Mouse (Mus musculus): ENCODE data around the gene Parvb. TPM values are rescaled to one million over a fixed set of nuclear protein-coding genes. Genes with fewer than 3 reads are reported as not detected.

The Parvb gene
- polyA plus RNA-seq, 1 experiment from 2014 or later: 2.5 TPM

GRCm38 (mm10) chr15:84207327-84207726, 24.5 kb upstream of the Parvb start:
- H3K4me3 ChIP-seq (ENCODE audit: low read length): no peak overlapping the region
- ATAC-seq: no peak
- no peak overlapping the region for H3K4me2 ChIP-seq (ENCODE audit: low read depth, low read length)
- WGBS: 94% methylated on average over 4 of the region's 4 CpGs
- no peaks in the 10 kb centered on the region for H3K9me3 ChIP-seq (ENCODE audit: control insufficient read depth, low read length)
- no peaks in the 10 kb centered on the region for H3K27me3 ChIP-seq (replicated peaks; ENCODE audit: control insufficient read depth, insufficient read depth, low read length)
- H3K27ac ChIP-seq (ENCODE audit: low read length): no peak overlapping the region
- H3K36me3 ChIP-seq (ENCODE audit: control insufficient read depth, insufficient read depth, low read length): peaks cover 28% of the 10 kb centered on the region
- H3K9ac ChIP-seq (ENCODE audit: low read depth, low read length): no peak overlapping the region
- H3K4me1 ChIP-seq (ENCODE audit: control insufficient read depth, insufficient read depth, low read length): 0 out of 2 replicates have a peak, but pooled peaks cover under 1% of the 10 kb centered on the region

GRCm38 (mm10) chr15:84209517-84210412, 22.1 kb upstream of the Parvb start:
- Histone ChIP-seq H3K27ac (ENCODE audit: low read length) (no peak overlapping the region), H3K27me3 (replicated peaks; ENCODE audit: control insufficient read depth, insufficient read depth, low read length) (no peaks in the 10 kb centered on the region), H3K36me3 (ENCODE audit: control insufficient read depth, insufficient read depth, low read length) (peaks cover 24% of the 10 kb centered on the region), H3K4me3 (ENCODE audit: low read length) (no peak overlapping the region), H3K4me2 (ENCODE audit: low read depth, low read length) (no peak overlapping the region), H3K9ac (ENCODE audit: low read depth, low read length) (no peak overlapping the region), H3K9me3 (ENCODE audit: control insufficient read depth, low read length) (no peaks in the 10 kb centered on the region), H3K4me1 (ENCODE audit: control insufficient read depth, insufficient read depth, low read length) (0 out of 2 replicates have a peak, but pooled peaks cover 2% of the 10 kb centered on the region)
- peak; percentile 36 for ATAC-seq
- WGBS: 85% methylated on average over 11 of the region's 11 CpGs

- WGBS: 92% methylated on average over 13 of the region's 13 CpGs
- no peak overlapping the region for H3K4me3 ChIP-seq (ENCODE audit: low read length)
- H3K36me3 ChIP-seq (ENCODE audit: control insufficient read depth, insufficient read depth, low read length): peaks cover 21% of the 10 kb centered on the region
- H3K9ac ChIP-seq (ENCODE audit: low read depth, low read length): no peak overlapping the region
- no peak for ATAC-seq
- H3K9me3 ChIP-seq (ENCODE audit: control insufficient read depth, low read length): no peaks in the 10 kb centered on the region
- no peaks in the 10 kb centered on the region for H3K27me3 ChIP-seq (replicated peaks; ENCODE audit: control insufficient read depth, insufficient read depth, low read length)
- H3K27ac ChIP-seq (ENCODE audit: low read length): no peak overlapping the region
- 0 out of 2 replicates have a peak, but pooled peaks cover 5% of the 10 kb centered on the region for H3K4me1 ChIP-seq (ENCODE audit: control insufficient read depth, insufficient read depth, low read length)
- H3K4me2 ChIP-seq (ENCODE audit: low read depth, low read length): no peak overlapping the region
These were observed 21.4 kb upstream of the Parvb start for GRCm38 (mm10) chr15:84210461-84210860.

DNA sequence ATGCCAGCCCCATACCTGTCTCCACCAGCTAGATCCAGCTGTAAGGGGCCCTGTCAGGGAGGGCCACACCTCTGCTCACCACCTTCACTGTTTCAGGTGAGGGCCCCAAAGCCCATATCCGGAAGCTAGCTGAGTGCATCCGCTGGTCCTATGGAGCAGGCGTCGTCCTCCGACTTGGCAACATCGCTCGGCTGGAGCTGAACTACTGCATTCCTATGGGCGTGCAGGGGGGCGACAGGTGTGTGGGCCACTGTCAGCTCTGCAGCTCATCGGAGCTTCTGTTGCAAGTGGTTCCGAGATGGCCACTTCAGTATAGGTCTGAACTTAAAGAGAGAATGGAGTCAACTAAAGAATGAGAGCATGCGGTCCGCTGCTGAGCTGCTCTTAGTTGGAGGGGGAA, 20.9 kb upstream of the Parvb start:
- no peak for ATAC-seq
- Histone ChIP-seq H3K27ac (ENCODE audit: low read length) (no peak overlapping the region), H3K4me1 (ENCODE audit: control insufficient read depth, insufficient read depth, low read length) (0 out of 2 replicates have a peak, but pooled peaks cover 8% of the 10 kb centered on the region), H3K27me3 (replicated peaks; ENCODE audit: control insufficient read depth, insufficient read depth, low read length) (no peaks in the 10 kb centered on the region), H3K4me3 (ENCODE audit: low read length) (no peak overlapping the region), H3K36me3 (ENCODE audit: control insufficient read depth, insufficient read depth, low read length) (peaks cover 21% of the 10 kb centered on the region), H3K4me2 (ENCODE audit: low read depth, low read length) (no peak overlapping the region), H3K9ac (ENCODE audit: low read depth, low read length) (no peak overlapping the region), H3K9me3 (ENCODE audit: control insufficient read depth, low read length) (no peaks in the 10 kb centered on the region)
- 91% methylated on average over 13 of the region's 13 CpGs for WGBS

DNA sequence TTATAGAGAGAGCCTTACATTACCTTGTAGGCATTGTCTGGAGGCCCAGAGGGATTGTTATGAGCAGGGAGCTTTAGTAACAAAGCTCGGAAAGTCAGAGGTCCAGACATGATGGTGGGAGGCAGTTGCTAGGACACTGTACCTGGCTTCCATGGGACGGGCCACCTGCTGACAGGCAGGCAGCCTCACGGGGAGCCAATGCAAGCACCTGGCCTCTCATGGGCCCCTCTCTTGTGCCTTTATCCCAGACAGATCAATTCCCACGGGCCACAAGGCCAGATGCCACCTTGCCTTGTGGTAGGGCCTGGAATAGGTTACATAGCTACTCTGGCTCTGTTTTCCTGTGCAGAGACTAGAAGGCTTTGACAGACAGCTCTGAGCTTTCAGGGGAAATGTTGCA, 20.3 kb upstream of the Parvb start:
- Histone ChIP-seq H3K4me1 (ENCODE audit: control insufficient read depth, insufficient read depth, low read length) (peaks cover 14% of the 10 kb centered on the region; the same call in 1 of the 2 replicates), H3K27ac (ENCODE audit: low read length) (no peak overlapping the region), H3K9me3 (ENCODE audit: control insufficient read depth, low read length) (no peaks in the 10 kb centered on the region), H3K36me3 (ENCODE audit: control insufficient read depth, insufficient read depth, low read length) (peaks cover 21% of the 10 kb centered on the region), H3K4me3 (ENCODE audit: low read length) (no peak overlapping the region), H3K27me3 (replicated peaks; ENCODE audit: control insufficient read depth, insufficient read depth, low read length) (no peaks in the 10 kb centered on the region), H3K9ac (ENCODE audit: low read depth, low read length) (no peak overlapping the region), H3K4me2 (ENCODE audit: low read depth, low read length) (no peak overlapping the region)
- ATAC-seq: peak; percentile 23; the same call in 1 of the 2 replicates
- 68% methylated on average over 4 of the region's 4 CpGs for WGBS

GRCm38 (mm10) chr15:84212031-84212755, 19.6 kb upstream of the Parvb start:
- Histone ChIP-seq H3K4me2 (ENCODE audit: low read depth, low read length) (no peak overlapping the region), H3K27me3 (replicated peaks; ENCODE audit: control insufficient read depth, insufficient read depth, low read length) (no peaks in the 10 kb centered on the region), H3K36me3 (ENCODE audit: control insufficient read depth, insufficient read depth, low read length) (peaks cover 21% of the 10 kb centered on the region), H3K9ac (ENCODE audit: low read depth, low read length) (no peak overlapping the region), H3K9me3 (ENCODE audit: control insufficient read depth, low read length) (no peaks in the 10 kb centered on the region), H3K4me3 (ENCODE audit: low read length) (no peak overlapping the region), H3K4me1 (ENCODE audit: control insufficient read depth, insufficient read depth, low read length) (peaks cover 18% of the 10 kb centered on the region; the same call in 1 of the 2 replicates), H3K27ac (ENCODE audit: low read length) (peak overlapping the region; percentile 14; the same call in 1 of the 2 replicates)
- WGBS: 48% methylated on average over 6 of the region's 6 CpGs
- ATAC-seq: peak; percentile 46

DNA sequence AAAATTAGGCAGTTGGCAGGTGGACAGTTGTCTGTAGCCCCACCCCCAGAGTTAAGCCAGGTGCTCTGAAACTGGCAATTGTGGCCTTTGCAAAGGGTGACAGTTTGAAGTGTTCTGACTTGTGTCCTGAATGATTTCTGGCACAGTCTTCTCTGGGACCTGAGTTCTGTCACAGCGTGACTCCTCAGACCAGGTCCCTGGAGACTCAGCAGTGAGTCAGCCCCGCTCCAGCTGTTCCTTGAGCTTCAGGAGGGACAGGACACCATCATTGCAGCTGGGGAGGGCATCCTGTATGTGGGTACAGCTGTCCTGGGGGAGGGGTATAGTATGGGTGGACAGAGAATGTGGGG, 19.1 kb upstream of the Parvb start:
- H3K36me3 ChIP-seq (ENCODE audit: control insufficient read depth, insufficient read depth, low read length): peaks cover 20% of the 10 kb centered on the region

GRCm38 (mm10) chr15:84213162-84213739, 18.6 kb upstream of the Parvb start:
- no peak overlapping the region for H3K4me3 ChIP-seq (ENCODE audit: low read length)
- H3K36me3 ChIP-seq (ENCODE audit: control insufficient read depth, insufficient read depth, low read length): peaks cover 17% of the 10 kb centered on the region
- no peaks in the 10 kb centered on the region for H3K9me3 ChIP-seq (ENCODE audit: control insufficient read depth, low read length)
- H3K4me1 ChIP-seq (ENCODE audit: control insufficient read depth, insufficient read depth, low read length): peaks cover 20% of the 10 kb centered on the region
- H3K27ac ChIP-seq (ENCODE audit: low read length): no peak overlapping the region
- no peak overlapping the region for H3K4me2 ChIP-seq (ENCODE audit: low read depth, low read length)
- WGBS: 86% methylated on average over 6 of the region's 6 CpGs
- H3K27me3 ChIP-seq (replicated peaks; ENCODE audit: control insufficient read depth, insufficient read depth, low read length): no peaks in the 10 kb centered on the region
- no peak for ATAC-seq
- H3K9ac ChIP-seq (ENCODE audit: low read depth, low read length): no peak overlapping the region

More for the DNA sequence above, 19.1 kb upstream of the Parvb start:
- H3K27me3 ChIP-seq (replicated peaks; ENCODE audit: control insufficient read depth, insufficient read depth, low read length): no peaks in the 10 kb centered on the region
- 86% methylated on average over 2 of the region's 2 CpGs for WGBS
- no peaks in the 10 kb centered on the region for H3K9me3 ChIP-seq (ENCODE audit: control insufficient read depth, low read length)
- no peak overlapping the region for H3K4me3 ChIP-seq (ENCODE audit: low read length)
- H3K4me1 ChIP-seq (ENCODE audit: control insufficient read depth, insufficient read depth, low read length): peaks cover 18% of the 10 kb centered on the region; the same call in 1 of the 2 replicates
- no peak overlapping the region for H3K27ac ChIP-seq (ENCODE audit: low read length)
- no peak overlapping the region for H3K4me2 ChIP-seq (ENCODE audit: low read depth, low read length)
- no peak overlapping the region for H3K9ac ChIP-seq (ENCODE audit: low read depth, low read length)
- no peak for ATAC-seq

DNA sequence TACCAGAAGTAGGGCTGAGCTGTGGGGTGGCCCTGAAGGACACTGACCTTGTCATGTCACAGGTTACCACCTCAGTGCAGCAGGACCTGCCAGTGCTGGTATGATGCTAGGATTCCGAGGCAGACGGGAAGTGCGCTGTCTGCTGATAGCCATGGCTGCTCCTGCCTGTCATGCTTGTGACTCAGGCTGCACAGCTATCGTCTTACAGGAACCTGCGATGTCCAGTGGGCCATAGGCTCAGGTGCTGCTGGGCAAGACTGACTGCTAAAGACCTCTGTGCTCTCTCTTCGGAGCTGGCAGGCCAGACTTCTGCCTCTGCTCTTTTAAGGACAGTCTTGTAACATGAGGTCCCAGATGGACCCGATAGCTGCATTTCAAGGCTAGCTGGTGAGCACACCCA, 17.4 kb upstream of the Parvb start:
- Histone ChIP-seq H3K4me3 (ENCODE audit: low read length) (no peak overlapping the region), H3K27me3 (replicated peaks; ENCODE audit: control insufficient read depth, insufficient read depth, low read length) (no peaks in the 10 kb centered on the region), H3K27ac (ENCODE audit: low read length) (no peak overlapping the region), H3K4me2 (ENCODE audit: low read depth, low read length) (no peak overlapping the region), H3K36me3 (ENCODE audit: control insufficient read depth, insufficient read depth, low read length) (peaks cover 12% of the 10 kb centered on the region), H3K4me1 (ENCODE audit: control insufficient read depth, insufficient read depth, low read length) (peaks cover 31% of the 10 kb centered on the region), H3K9ac (ENCODE audit: low read depth, low read length) (no peak overlapping the region), H3K9me3 (ENCODE audit: control insufficient read depth, low read length) (no peaks in the 10 kb centered on the region)
- no peak for ATAC-seq
- 84% methylated on average over 7 of the region's 7 CpGs for WGBS
